Mouse (Mus musculus) limb, embryonic 12.5 days (tissue): ENCODE results near the gene Ndufa4l2. TPM values are rescaled to one million over a fixed set of nuclear protein-coding genes. Genes with fewer than 3 reads are reported as not detected.

Source experiments
- ATAC-seq: fragments of 200-750 bp; cut with Nextera tagmentation; 2 replicates; pipeline ENCODE4 v1.8.0; 2017; ENCODE audit warnings: low read depth, moderate TSS enrichment; ENCODE audit not compliant: insufficient number of reproducible peaks, insufficient read depth, low FRiP score, low TSS enrichment
- H3K27ac ChIP-seq: fragments of 300-500 bp; sonication (generic); 2 replicates; pipeline ENCODE4 v1.5.1; 2016; ENCODE audit warnings: mild to moderate bottlenecking, moderate library complexity
- H3K27me3 ChIP-seq: fragments of 300-500 bp; sonication (generic); 2 replicates; pipeline ENCODE4 v1.6.1; 2016; ENCODE audit warnings: mild to moderate bottlenecking, moderate library complexity
- H3K36me3 ChIP-seq: fragments of 300-500 bp; sonication (generic); 2 replicates; pipeline ENCODE4 v1.6.1; 2016; ENCODE audit warnings: mild to moderate bottlenecking, moderate library complexity
- H3K4me1 ChIP-seq: fragments of 300-500 bp; sonication (generic); replicated peaks from 2 replicates; pipeline ENCODE4 v1.6.1; 2016
- H3K4me2 ChIP-seq: fragments of 300-500 bp; sonication (generic); 2 replicates; pipeline ENCODE4 v1.6.1; 2016; ENCODE audit warnings: mild to moderate bottlenecking, moderate library complexity
- H3K4me3 ChIP-seq: fragments of 300-500 bp; sonication (generic); replicated peaks from 2 replicates; pipeline ENCODE4 v1.5.1; 2016; ENCODE audit warnings: mild to moderate bottlenecking
- H3K9ac ChIP-seq: fragments of 300-500 bp; sonication (generic); replicated peaks from 2 replicates; pipeline ENCODE4 v1.6.1; 2016; ENCODE audit warnings: mild to moderate bottlenecking, moderate library complexity
- H3K9me3 ChIP-seq: fragments of 300-500 bp; sonication (generic); 2 replicates; pipeline ENCODE4 v1.6.1; 2016; ENCODE audit warnings: mild to moderate bottlenecking, moderate library complexity
- WGBS: fragments of 180-500 bp; shearing (Covaris S2); methylation state at CpG from one replicate; pipeline ENCODE4 v1.1.7; 2016; 5-methylcytosine and 5-hydroxymethylcytosine counted together
- polyA plus RNA-seq: library from polyadenylated mRNA; unstranded; fragments of >200 nt; fragmentation: Nextera tagmentation; extraction: Ambion mirVana; gene quantifications from 2 replicates; pipeline ENCODE4 v1.2.1, GENCODE M21; 2016

The Ndufa4l2 gene
- polyA plus RNA-seq, 1 experiment from 2014 or later = 0.60 TPM

- H3K27me3 ChIP-seq = peaks cover 86% of the 10 kb centered on the region
- H3K4me3 ChIP-seq = peak overlapping the region; percentile 41
- H3K4me1 ChIP-seq = peaks cover 69% of the 10 kb centered on the region
- no peak overlapping the region for H3K27ac ChIP-seq
- no peak for ATAC-seq
- 0 out of 2 replicates have a peak overlapping the region, but pooled peaks have one; percentile 8 for H3K9ac ChIP-seq
- H3K36me3 ChIP-seq = 0 out of 2 replicates have a peak, but pooled peaks cover 4% of the 10 kb centered on the region
- WGBS = 2% methylated on average over 17 of the region's 17 CpGs
- peak overlapping the region; percentile 95 for H3K4me2 ChIP-seq
- no peaks in the 10 kb centered on the region for H3K9me3 ChIP-seq
These were observed 4.7 kb upstream of the Ndufa4l2 start for GRCm38 (mm10) chr10:127509837-127510701.

GRCm38 (mm10) chr10:127510895-127511617 is 3.7 kb upstream of the Ndufa4l2 start:
- Histone ChIP-seq H3K9me3 (no peaks in the 10 kb centered on the region), H3K4me2 (peak overlapping the region; percentile 95), H3K9ac (no peak overlapping the region), H3K4me1 (peaks cover 79% of the 10 kb centered on the region), H3K27ac (peak overlapping the region; percentile 17; the same call in 1 of the 2 replicates), H3K36me3 (no peaks in the 10 kb centered on the region), H3K27me3 (peaks cover 94% of the 10 kb centered on the region), H3K4me3 (peak overlapping the region; percentile 50)
- no peak for ATAC-seq
- WGBS = 2% methylated on average over 11 of the region's 11 CpGs

GRCm38 (mm10) chr10:127511634-127512306 is 3.0 kb upstream of the Ndufa4l2 start:
- no peaks in the 10 kb centered on the region for H3K36me3 ChIP-seq
- peak overlapping the region; percentile 95 for H3K4me2 ChIP-seq
- peak overlapping the region; percentile 50 for H3K4me3 ChIP-seq
- no peak overlapping the region for H3K27ac ChIP-seq
- peaks cover 86% of the 10 kb centered on the region for H3K4me1 ChIP-seq
- peaks cover 94% of the 10 kb centered on the region for H3K27me3 ChIP-seq
- no peaks in the 10 kb centered on the region for H3K9me3 ChIP-seq
- ATAC-seq = no peak
- under 1% methylated on average over 45 of the region's 46 CpGs for WGBS
- H3K9ac ChIP-seq = peak overlapping the region; percentile 60

- Histone ChIP-seq H3K4me3 (peak overlapping the region; percentile 50), H3K27ac (no peak overlapping the region), H3K9ac (peak overlapping the region; percentile 60; the same call in 1 of the 2 replicates), H3K9me3 (no peaks in the 10 kb centered on the region), H3K4me1 (peaks cover 91% of the 10 kb centered on the region), H3K4me2 (peak overlapping the region; percentile 95), H3K36me3 (peaks cover 3% of the 10 kb centered on the region; the same call in 1 of the 2 replicates), H3K27me3 (peaks cover 94% of the 10 kb centered on the region)
- no peak for ATAC-seq
- 4% methylated on average over 7 of the region's 7 CpGs for WGBS
These were observed 2.5 kb upstream of the Ndufa4l2 start for GRCm38 (mm10) chr10:127512307-127512666.

GRCm38 (mm10) chr10:127512813-127513212 is 2.0 kb upstream of the Ndufa4l2 start:
- H3K4me3 ChIP-seq = peak overlapping the region; percentile 50
- ATAC-seq = peak; percentile 12; the same call in 1 of the 2 replicates
- peaks cover 8% of the 10 kb centered on the region for H3K36me3 ChIP-seq
- under 1% methylated on average over 27 of the region's 27 CpGs for WGBS
- H3K4me2 ChIP-seq = peak overlapping the region; percentile 95
- 0 out of 2 replicates have a peak overlapping the region, but pooled peaks have one; percentile 12 for H3K9ac ChIP-seq
- no peaks in the 10 kb centered on the region for H3K9me3 ChIP-seq
- H3K27me3 ChIP-seq = peaks cover 94% of the 10 kb centered on the region
- H3K4me1 ChIP-seq = peaks cover 96% of the 10 kb centered on the region
- H3K27ac ChIP-seq = 0 out of 2 replicates have a peak overlapping the region, but pooled peaks have one; percentile 4

- peak; percentile 10; the same call in 1 of the 2 replicates for ATAC-seq
- Histone ChIP-seq H3K27ac (0 out of 2 replicates have a peak overlapping the region, but pooled peaks have one; percentile 4), H3K9me3 (no peaks in the 10 kb centered on the region), H3K4me3 (peak overlapping the region; percentile 50), H3K9ac (peak overlapping the region; percentile 12; the same call in 1 of the 2 replicates), H3K36me3 (peaks cover 16% of the 10 kb centered on the region), H3K4me1 (peaks cover 90% of the 10 kb centered on the region), H3K4me2 (peak overlapping the region; percentile 95), H3K27me3 (peaks cover 91% of the 10 kb centered on the region)
- under 1% methylated on average over 16 of the region's 16 CpGs for WGBS
These were observed 1.2 kb upstream of the Ndufa4l2 start for GRCm38 (mm10) chr10:127513501-127514091.

GRCm38 (mm10) chr10:127514111-127514698 is 562 bp upstream of the Ndufa4l2 start:
- peaks cover 22% of the 10 kb centered on the region for H3K36me3 ChIP-seq
- no peak for ATAC-seq
- H3K4me1 ChIP-seq = peaks cover 84% of the 10 kb centered on the region
- H3K4me2 ChIP-seq = peak overlapping the region; percentile 95
- H3K4me3 ChIP-seq = peak overlapping the region; percentile 50; the same call in 1 of the 2 replicates
- peaks cover 89% of the 10 kb centered on the region for H3K27me3 ChIP-seq
- H3K27ac ChIP-seq = no peak overlapping the region
- WGBS = 13% methylated on average over 13 of the region's 13 CpGs
- H3K9ac ChIP-seq = no peak overlapping the region; the same call in 1 of the 2 replicates
- H3K9me3 ChIP-seq = no peaks in the 10 kb centered on the region

GRCm38 (mm10) chr10:127515271-127515982 is 660 bp downstream of the Ndufa4l2 start:
- Histone ChIP-seq H3K9me3 (no peaks in the 10 kb centered on the region), H3K27ac (no peak overlapping the region), H3K9ac (no peak overlapping the region), H3K4me3 (no peak overlapping the region), H3K4me1 (peaks cover 73% of the 10 kb centered on the region), H3K27me3 (peaks cover 76% of the 10 kb centered on the region), H3K4me2 (0 out of 2 replicates have a peak overlapping the region, but pooled peaks have one; percentile 4), H3K36me3 (peaks cover 34% of the 10 kb centered on the region)
- WGBS = 25% methylated on average over 9 of the region's 9 CpGs
- ATAC-seq = no peak

- Histone ChIP-seq H3K36me3 (peaks cover 38% of the 10 kb centered on the region), H3K9me3 (no peaks in the 10 kb centered on the region)
These were observed 1.3 kb downstream of the Ndufa4l2 start for GRCm38 (mm10) chr10:127515983-127516459.

More at GRCm38 (mm10) chr10:127515983-127516459, 1.3 kb downstream of the Ndufa4l2 start:
- Histone ChIP-seq H3K9ac (0 out of 2 replicates have a peak overlapping the region, but pooled peaks have one; percentile 28), H3K4me2 (peak overlapping the region; percentile 50), H3K4me3 (no peak overlapping the region), H3K27ac (no peak overlapping the region), H3K4me1 (peaks cover 73% of the 10 kb centered on the region), H3K27me3 (peaks cover 70% of the 10 kb centered on the region)
- no peak for ATAC-seq
- 16% methylated on average over 8 of the region's 8 CpGs for WGBS
